Mouse (Mus musculus) thymus, adult 2 months (tissue): ENCODE results near the gene Aamdc. TPM values are rescaled to one million over a fixed set of nuclear protein-coding genes. Genes with fewer than 3 reads are reported as not detected.

Experiments
- DNase-seq: peaks from one replicate; pipeline ENCODE4 v3.0.0; 2021
- H3K27ac ChIP-seq: fragments of 200-500 bp; 2 replicates; pipeline ENCODE4 v1.5.1; 2012; ENCODE audit warnings: low read length, control low read depth; ENCODE audit not compliant: control insufficient read depth, insufficient read depth
- H3K27me3 ChIP-seq: fragments of 200-500 bp; 2 replicates; pipeline ENCODE4 v1.6.1; 2012; ENCODE audit warnings: mild to moderate bottlenecking, low read length, moderate library complexity, mixed read lengths; ENCODE audit not compliant: control insufficient read depth, insufficient read depth
- H3K36me3 ChIP-seq: fragments of 200-500 bp; 2 replicates; pipeline ENCODE4 v1.6.1; 2012; ENCODE audit warnings: mild to moderate bottlenecking, low read length, moderate library complexity; ENCODE audit not compliant: control insufficient read depth, insufficient read depth
- H3K4me1 ChIP-seq: fragments of 200-500 bp; replicated peaks from 2 replicates; pipeline ENCODE4 v1.6.1; 2012; ENCODE audit warnings: low read length; ENCODE audit not compliant: control insufficient read depth, insufficient read depth
- H3K4me3 ChIP-seq: fragments of 200-500 bp; 2 replicates; pipeline ENCODE4 v1.5.1; 2012; ENCODE audit warnings: mild to moderate bottlenecking, low read length, control low read depth, moderate library complexity; ENCODE audit not compliant: control insufficient read depth, insufficient read depth
- CTCF ChIP-seq: fragments of 200-500 bp; IDR thresholded peaks from 2 replicates; pipeline ENCODE4 v1.5.1; 2012; ENCODE audit warnings: mild to moderate bottlenecking, control low read depth, low read length, moderate library complexity, borderline replicate concordance; ENCODE audit not compliant: control insufficient read depth, poor library complexity, insufficient read depth; ENCODE audit errors: extremely low read depth
- POLR2A ChIP-seq: fragments of 200-500 bp; IDR thresholded peaks from 2 replicates; pipeline ENCODE4 v1.6.1; 2012; ENCODE audit warnings: mild to moderate bottlenecking, low read length, control low read depth, moderate library complexity; ENCODE audit not compliant: control insufficient read depth, poor library complexity, insufficient read depth; ENCODE audit errors: extremely low read depth
- WGBS: fragments of 180-500 bp; shearing (Covaris S2); methylation state at CpG from one replicate; pipeline ENCODE4 v1.1.7; 2018; 5-methylcytosine and 5-hydroxymethylcytosine counted together
- polyA plus RNA-seq: library from polyadenylated mRNA; depleted of rRNA; stranded (reverse); fragments of >200 nt; gene quantifications from 2 replicates; pipeline ENCODE4 v1.2.3, GENCODE M21; 2012; rRNA removed

Aamdc gene
- polyA plus RNA-seq, 1 experiment = 20.0 TPM

- TF ChIP-seq POLR2A = no peak
- no peak for TF ChIP-seq CTCF
- DNase-seq = no peak
- no peaks in the 10 kb centered on the region for H3K4me1 ChIP-seq
- H3K27me3 ChIP-seq = no peaks in the 10 kb centered on the region
- no peak overlapping the region for H3K27ac ChIP-seq
- 95% methylated on average over 5 of the region's 5 CpGs for WGBS
- peaks cover 20% of the 10 kb centered on the region for H3K36me3 ChIP-seq
- no peak overlapping the region for H3K4me3 ChIP-seq
Measured at GRCm38 (mm10) chr7:97536571-97536970, 42.7 kb downstream of the Aamdc start.

DNA sequence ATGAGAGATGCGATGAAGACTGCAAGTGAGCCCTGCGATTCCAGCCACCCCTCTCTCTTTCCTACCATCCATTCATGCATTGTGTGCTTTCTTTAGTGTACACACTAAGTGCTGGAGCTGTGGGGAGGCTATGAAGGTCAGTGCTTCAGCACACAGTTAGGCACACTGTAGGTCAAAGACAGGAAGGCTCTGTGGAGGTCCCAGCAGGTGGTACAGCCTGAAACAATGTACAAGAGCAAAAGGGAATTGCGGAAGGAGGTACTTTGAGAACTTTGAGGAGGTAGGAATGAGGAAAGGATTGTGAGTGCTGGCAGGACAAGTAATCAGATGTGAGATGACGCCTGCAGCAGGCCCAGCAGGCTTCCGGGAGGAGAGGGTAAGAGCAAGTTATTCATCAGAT lies 43.8 kb downstream of the Aamdc start:
- WGBS = 98% methylated on average over 5 of the region's 5 CpGs
- Histone ChIP-seq H3K27ac (no peak overlapping the region), H3K27me3 (no peaks in the 10 kb centered on the region), H3K4me1 (no peaks in the 10 kb centered on the region), H3K36me3 (peaks cover 19% of the 10 kb centered on the region), H3K4me3 (no peak overlapping the region)
- TF ChIP-seq CTCF = no peak
- no peak for TF ChIP-seq POLR2A
- DNase-seq = no peak

- 99% methylated on average over 2 of the region's 2 CpGs for WGBS
Measured at GRCm38 (mm10) chr7:97519935-97520334, 59.4 kb downstream of the Aamdc start.

GRCm38 (mm10) chr7:97514786-97515185 lies 64.5 kb downstream of the Aamdc start:
- Histone ChIP-seq H3K27ac (no peak overlapping the region), H3K4me3 (no peak overlapping the region), H3K36me3 (peaks cover 53% of the 10 kb centered on the region), H3K27me3 (no peaks in the 10 kb centered on the region), H3K4me1 (no peaks in the 10 kb centered on the region)
- TF ChIP-seq CTCF (no peak), POLR2A (no peak)
- 92% methylated on average over 1 of the region's 1 CpGs for WGBS
- DNase-seq = no peak

More at GRCm38 (mm10) chr7:97519935-97520334, 59.4 kb downstream of the Aamdc start:
- no peak overlapping the region for H3K4me3 ChIP-seq
- H3K36me3 ChIP-seq = peaks cover 32% of the 10 kb centered on the region
- DNase-seq = no peak
- H3K27me3 ChIP-seq = no peaks in the 10 kb centered on the region
- TF ChIP-seq POLR2A = no peak
- TF ChIP-seq CTCF = no peak
- H3K27ac ChIP-seq = no peak overlapping the region
- H3K4me1 ChIP-seq = no peaks in the 10 kb centered on the region

DNA sequence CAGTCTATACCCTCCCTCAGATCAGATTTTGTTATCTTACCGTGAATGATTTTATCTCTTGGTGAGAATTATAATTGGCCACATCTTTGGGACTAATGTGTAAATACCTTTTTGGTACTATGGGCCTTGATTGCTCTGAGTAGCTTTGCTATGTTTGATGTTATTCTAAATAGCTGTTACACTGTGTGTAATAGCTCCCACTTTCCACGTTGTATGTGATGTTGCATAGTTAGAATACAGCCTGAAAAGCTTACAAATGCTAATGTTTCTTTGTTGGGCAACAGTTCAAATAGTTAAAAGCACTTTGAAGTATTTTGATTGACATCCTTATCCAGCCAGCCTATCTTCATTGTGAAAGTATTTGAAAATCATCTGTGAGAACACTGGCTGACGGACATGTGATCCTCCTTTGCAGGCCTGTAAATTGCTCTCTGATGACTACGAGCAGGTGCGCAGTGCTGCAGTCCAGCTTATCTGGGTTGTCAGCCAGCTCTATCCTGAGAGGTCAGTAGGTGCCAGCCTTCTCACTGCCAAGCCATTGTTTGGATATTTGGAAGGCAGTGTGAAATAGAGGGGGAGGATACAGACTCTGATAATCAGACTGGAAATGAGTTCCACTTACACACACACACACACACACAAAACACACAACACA lies 78.6 kb downstream of the Aamdc start:
- 91% methylated on average over 5 of the region's 5 CpGs for WGBS
- Histone ChIP-seq H3K4me3 (no peak overlapping the region), H3K27ac (no peak overlapping the region), H3K27me3 (no peaks in the 10 kb centered on the region), H3K4me1 (no peaks in the 10 kb centered on the region), H3K36me3 (peaks cover 20% of the 10 kb centered on the region; the same call in 1 of the 2 replicates)
- DNase-seq = no peak
- TF ChIP-seq POLR2A = no peak
- TF ChIP-seq CTCF = no peak

Other genes starting within 250 kb of the Aamdc start
- gene Usp35, start 247.5 kb downstream of the Aamdc start, polyA plus RNA-seq = 21.2 and 22.9 TPM in 2 replicates
- gene Kctd21, start 247.2 kb downstream of the Aamdc start, polyA plus RNA-seq = 3.7 and 4.3 TPM in 2 replicates
- gene Alg8, start 207.9 kb downstream of the Aamdc start, polyA plus RNA-seq = 27.8 and 28.8 TPM in 2 replicates
- gene Ndufc2, start 179.5 kb downstream of the Aamdc start, polyA plus RNA-seq = 137 and 168 TPM in 2 replicates
- 116 and 163 TPM in 2 replicates for gene Thrsp, start 161.8 kb downstream of the Aamdc start, polyA plus RNA-seq
- gene Kctd14, start 128.2 kb downstream of the Aamdc start, polyA plus RNA-seq = 2.7 and 4.9 TPM in 2 replicates
- gene Ints4, start 98.5 kb downstream of the Aamdc start, polyA plus RNA-seq = 68.4 and 77.5 TPM in 2 replicates
- 4.6 and 5.8 TPM in 2 replicates for gene Rsf1, start 392 bp upstream of the Aamdc start, polyA plus RNA-seq
- gene Clns1a, start 117.1 kb upstream of the Aamdc start, polyA plus RNA-seq = 60.8 and 63.3 TPM in 2 replicates
- gene Aqp11, start 158.8 kb upstream of the Aamdc start, polyA plus RNA-seq = 277 and 395 TPM in 2 replicates
- gene Pak1, start 209.0 kb upstream of the Aamdc start, polyA plus RNA-seq = 11.4 and 11.8 TPM in 2 replicates